Mouse (Mus musculus) urinary bladder, postnatal 36 days (tissue): ENCODE data around the gene Atp5h.
A peak's percentile ranks its signal among the peaks of the same experiment; 100 is the strongest.

Source experiments
- DNase-seq, 2 experiments: peaks; one replicate each; pipeline ENCODE4 v3.0.0; 2022; ENCODE audit warnings: low spot score in 2 of 2, mixed read lengths in 1 of 2

Gene Atp5h

GRCm38 (mm10) chr11:115437571-115438122 is 17.9 kb upstream of the Atp5h start:
- DNase-seq = no peak

GRCm38 (mm10) chr11:115435596-115436337 is 16.0 kb upstream of the Atp5h start:
- peak in 1 of 2 experiments; percentile 13 for DNase-seq

GRCm38 (mm10) chr11:115433342-115433741 is 13.6 kb upstream of the Atp5h start:
- DNase-seq = no peak

- no peak for DNase-seq
Observed at GRCm38 (mm10) chr11:115432814-115433213, 13.1 kb upstream of the Atp5h start.

- no peak for DNase-seq
Observed at GRCm38 (mm10) chr11:115430561-115430960, 10.8 kb upstream of the Atp5h start.

- DNase-seq = no peak
Observed at GRCm38 (mm10) chr11:115429307-115429706, 9.5 kb upstream of the Atp5h start.

- peak; percentile 23 to 59 for DNase-seq
Observed at GRCm38 (mm10) chr11:115427482-115428331, 7.9 kb upstream of the Atp5h start.

- DNase-seq = no peak
Observed at GRCm38 (mm10) chr11:115425671-115426070, 5.9 kb upstream of the Atp5h start.

- no peak for DNase-seq
Observed at GRCm38 (mm10) chr11:115424666-115425065, 4.9 kb upstream of the Atp5h start.

- no peak for DNase-seq
Observed at GRCm38 (mm10) chr11:115423091-115423490, 3.3 kb upstream of the Atp5h start.

GRCm38 (mm10) chr11:115421972-115422371 is 2.2 kb upstream of the Atp5h start:
- DNase-seq = no peak

- DNase-seq = no peak
Observed at GRCm38 (mm10) chr11:115421328-115421727, 1.6 kb upstream of the Atp5h start.

- DNase-seq = peak; percentile 47 to 66
Observed at GRCm38 (mm10) chr11:115420336-115421190, 801 bp upstream of the Atp5h start.

- no peak for DNase-seq
Observed at GRCm38 (mm10) chr11:115409556-115409955, 10.2 kb downstream of the Atp5h start.

- no peak for DNase-seq
Observed at GRCm38 (mm10) chr11:115408266-115408920, 11.4 kb downstream of the Atp5h start.

- no peak for DNase-seq
Observed at GRCm38 (mm10) chr11:115406858-115407401, 12.8 kb downstream of the Atp5h start.

- DNase-seq = no peak
Observed at GRCm38 (mm10) chr11:115405723-115406122, 14.0 kb downstream of the Atp5h start.

GRCm38 (mm10) chr11:115403338-115404124 is 16.2 kb downstream of the Atp5h start, which contains the start of gene Mrpl58:
Gene Mrpl58, plus strand, starts transcription at chr11:115403752.
- DNase-seq = peak; percentile 85

GRCm38 (mm10) chr11:115400630-115401391 is 19.0 kb downstream of the Atp5h start:
- DNase-seq = no peak
